Mouse (Mus musculus): ENCODE results near the gene Sqstm1. TPM values are rescaled to one million over a fixed set of nuclear protein-coding genes. Genes with fewer than 3 reads are reported as not detected.

The Sqstm1 gene
- total RNA-seq, 1 experiment from 2014 or later, result 246 TPM

DNA sequence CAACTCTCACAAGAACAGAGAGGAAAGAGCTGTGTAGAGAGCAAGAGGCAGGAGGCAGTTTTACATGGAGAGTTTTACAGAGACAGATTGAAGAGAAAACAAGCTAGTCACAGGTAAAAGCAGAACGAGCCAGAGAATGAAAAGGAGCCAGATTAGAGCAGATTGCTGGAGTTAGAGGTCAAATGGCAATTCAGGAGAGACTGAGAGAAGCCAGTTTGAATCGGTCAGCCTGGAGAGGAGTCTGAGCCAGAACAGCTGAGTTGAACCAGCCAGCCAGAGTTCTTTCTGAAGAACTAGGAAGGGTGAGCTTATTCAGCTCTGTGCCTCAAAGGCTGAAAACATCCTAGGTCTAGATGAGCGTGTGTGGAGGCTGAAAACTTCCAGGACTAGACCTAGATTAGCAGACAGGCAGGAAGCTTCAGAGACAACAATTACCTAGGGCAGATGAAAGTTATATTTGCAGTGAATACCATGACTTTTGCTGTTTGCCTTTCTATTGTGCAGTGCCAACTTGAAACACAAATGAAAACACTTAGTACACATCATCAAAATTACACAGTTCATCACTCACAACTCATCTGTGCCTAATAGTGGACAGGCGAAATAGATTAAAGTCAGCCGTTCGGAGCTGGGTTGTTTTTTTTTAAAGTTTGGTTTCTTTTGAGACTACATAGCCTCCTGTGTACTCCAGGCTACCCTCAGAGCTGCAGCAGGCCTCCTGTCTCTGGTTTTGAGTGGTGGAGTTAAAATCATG, 30.0 kb downstream of the Sqstm1 start:
- ATAC-seq (replicated peaks; ENCODE audit: low read depth, poor library complexity, severe bottlenecking), result no peak

DNA sequence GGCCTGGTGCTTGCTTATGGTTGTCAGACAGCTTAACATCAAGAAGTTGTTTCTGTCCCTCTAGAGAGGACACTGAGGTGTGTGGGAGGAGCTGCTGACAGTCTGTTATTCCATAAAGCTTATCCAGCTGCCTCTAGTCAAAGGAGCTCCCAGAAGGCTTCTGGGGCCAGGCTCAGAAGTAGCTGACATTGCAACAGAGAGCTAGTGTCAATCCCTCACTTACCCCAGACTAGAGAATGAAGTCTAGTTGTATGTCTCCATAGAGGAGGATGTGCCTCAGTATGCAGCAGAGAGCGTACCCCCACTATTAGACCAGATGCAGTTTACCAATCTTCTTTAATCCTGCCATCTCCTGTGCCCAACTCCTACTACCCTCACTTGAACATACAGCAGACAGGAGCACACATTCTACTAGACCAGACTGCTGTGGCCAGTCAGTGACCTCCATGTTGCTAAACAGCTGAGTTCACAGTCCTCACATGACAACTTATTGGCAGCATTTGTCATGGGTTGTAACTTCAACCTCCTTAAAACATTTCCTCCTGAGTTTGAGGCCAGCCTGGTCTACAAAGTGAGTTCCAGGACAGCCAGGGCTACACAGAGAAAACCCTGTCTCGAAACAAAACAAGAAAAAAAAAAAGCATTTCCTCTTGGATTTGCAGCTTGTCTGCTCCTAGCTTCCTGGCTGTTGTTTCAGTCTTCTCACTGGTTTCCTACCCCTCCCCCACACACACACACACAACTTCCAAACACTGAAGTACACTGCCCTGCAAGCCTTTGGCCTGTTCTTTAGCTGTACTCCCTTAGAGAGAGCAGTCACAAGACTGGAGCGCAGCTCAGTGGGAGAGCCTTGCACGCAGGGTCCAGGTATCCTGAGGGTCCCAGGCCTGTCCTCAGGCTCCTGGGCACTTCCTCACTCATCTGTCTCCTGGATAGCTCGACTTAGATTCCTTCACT, 31.8 kb downstream of the Sqstm1 start:
- no peak for ATAC-seq (replicated peaks; ENCODE audit: low read depth, poor library complexity, severe bottlenecking)

DNA sequence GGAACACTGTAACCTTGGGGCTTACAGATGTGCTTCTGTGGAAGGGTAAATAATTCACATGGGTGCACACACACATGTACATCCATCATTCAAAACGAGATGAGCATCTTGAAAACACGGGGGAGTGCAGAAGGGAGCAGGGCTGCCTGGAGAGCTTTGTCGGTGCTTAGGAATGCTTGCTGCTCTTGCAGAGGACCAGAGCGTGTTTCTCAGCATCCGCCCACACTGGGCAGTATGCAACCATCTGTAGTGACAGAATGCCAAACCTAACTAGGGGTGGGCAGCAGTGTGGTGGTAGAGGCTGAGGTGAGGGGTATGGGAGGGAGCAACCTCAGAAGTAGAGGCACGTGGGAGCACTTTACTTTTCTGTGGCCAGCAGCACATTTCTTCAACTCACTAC, 33.5 kb downstream of the Sqstm1 start:
- ATAC-seq (replicated peaks; ENCODE audit: low read depth, poor library complexity, severe bottlenecking), result no peak

DNA sequence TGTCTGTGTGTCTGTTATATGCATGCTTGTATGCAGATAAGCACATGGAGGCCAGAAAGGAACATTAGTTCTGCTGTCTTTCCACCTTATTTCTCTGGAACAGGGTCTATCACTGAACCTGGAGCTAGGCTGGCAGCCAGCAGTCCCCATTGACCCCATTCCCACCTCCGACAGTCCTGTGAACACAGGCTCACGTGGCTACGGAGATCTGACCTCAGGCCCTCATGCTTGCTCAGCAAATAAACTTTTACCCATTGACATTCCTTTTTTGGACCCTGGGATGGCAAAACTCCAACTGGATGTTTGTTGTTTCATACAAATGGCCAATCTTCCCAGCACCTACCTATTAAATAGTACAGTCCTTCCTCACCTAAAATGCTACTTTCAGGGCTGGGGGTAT, 34.3 kb downstream of the Sqstm1 start:
- no peak for ATAC-seq (replicated peaks; ENCODE audit: low read depth, poor library complexity, severe bottlenecking)

DNA sequence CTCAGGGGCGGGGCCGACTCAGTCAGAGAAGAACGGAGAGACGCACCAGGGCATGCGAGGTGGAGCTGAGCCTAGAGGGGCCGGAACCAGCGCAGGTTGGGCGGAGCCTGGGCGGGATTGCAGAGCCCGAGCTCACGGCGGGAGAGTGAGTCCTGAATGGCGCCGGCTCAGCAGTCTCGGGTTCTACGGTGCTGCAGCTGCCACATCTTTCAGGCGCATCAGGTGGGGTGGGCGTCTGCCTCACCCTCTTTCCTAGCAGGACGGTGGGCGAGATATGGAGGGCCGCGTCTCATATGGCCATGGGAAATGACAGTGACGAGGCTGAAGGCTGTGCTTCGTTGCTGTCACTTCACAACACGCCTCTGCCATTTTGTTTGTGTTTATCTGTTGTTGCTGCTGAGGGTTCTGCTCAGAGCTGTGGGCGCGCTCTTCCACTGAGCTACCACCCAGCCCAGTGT, 35.9 kb downstream of the Sqstm1 start:
- ATAC-seq (replicated peaks; ENCODE audit: low read depth, poor library complexity, severe bottlenecking), result peak; percentile 100

DNA sequence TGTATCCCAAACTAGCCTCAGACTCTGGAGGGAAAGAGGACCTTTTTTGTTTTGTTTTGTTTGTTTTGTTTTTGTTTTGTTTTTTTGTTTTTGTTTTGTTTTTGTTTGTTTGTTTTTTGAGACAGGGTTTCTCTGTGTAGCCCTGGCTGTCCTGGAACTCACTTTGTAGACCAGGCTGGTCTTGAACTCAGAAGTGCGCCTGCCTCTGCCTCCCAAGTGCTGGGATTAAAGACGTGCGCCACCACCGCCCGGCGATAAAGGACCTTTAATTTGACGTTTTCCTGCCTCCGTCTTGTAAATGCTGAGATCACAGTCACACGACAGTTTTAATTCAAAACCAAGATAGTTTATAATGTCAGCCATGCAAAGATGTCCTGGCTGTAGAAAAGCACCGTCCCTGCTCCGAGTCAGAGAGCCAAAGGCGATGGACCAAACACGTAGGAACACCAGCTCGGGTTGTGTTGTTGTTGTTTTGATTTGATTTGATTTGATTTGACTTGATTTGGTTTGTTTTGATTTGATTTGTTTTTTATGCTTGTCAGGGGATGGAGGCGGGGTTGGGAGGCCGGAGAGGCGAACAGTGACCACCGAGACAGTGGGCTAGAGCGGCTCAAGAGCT, 36.4 kb downstream of the Sqstm1 start, which contains the start of gene Mrnip:
Gene Mrnip, plus strand, starts transcription at position 334 of the 619 bp plus-strand sequence.
- peak; percentile 13; the same call in 1 of the 2 replicates for ATAC-seq (replicated peaks; ENCODE audit: low read depth, poor library complexity, severe bottlenecking)

DNA sequence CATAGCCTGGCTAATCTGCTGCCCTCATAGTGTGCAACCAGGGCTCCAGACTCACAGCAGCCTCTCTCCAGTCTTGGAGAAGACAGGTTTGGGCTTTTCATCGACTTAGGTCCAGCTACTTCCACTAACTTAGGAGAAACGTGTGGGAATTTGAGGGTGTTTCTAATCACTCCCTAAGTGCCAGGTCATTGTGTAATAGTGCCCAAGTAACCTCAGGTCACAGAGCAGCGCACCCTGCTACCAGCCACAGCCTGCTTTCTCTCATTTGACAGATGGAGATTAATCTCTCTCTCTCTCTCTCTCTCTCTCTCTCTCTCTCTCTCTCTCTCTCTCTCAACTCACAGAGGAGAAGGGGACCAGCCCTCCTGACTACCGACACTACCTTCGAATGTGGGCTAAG, 42.3 kb downstream of the Sqstm1 start:
- no peak for ATAC-seq (replicated peaks; ENCODE audit: low read depth, poor library complexity, severe bottlenecking)

DNA sequence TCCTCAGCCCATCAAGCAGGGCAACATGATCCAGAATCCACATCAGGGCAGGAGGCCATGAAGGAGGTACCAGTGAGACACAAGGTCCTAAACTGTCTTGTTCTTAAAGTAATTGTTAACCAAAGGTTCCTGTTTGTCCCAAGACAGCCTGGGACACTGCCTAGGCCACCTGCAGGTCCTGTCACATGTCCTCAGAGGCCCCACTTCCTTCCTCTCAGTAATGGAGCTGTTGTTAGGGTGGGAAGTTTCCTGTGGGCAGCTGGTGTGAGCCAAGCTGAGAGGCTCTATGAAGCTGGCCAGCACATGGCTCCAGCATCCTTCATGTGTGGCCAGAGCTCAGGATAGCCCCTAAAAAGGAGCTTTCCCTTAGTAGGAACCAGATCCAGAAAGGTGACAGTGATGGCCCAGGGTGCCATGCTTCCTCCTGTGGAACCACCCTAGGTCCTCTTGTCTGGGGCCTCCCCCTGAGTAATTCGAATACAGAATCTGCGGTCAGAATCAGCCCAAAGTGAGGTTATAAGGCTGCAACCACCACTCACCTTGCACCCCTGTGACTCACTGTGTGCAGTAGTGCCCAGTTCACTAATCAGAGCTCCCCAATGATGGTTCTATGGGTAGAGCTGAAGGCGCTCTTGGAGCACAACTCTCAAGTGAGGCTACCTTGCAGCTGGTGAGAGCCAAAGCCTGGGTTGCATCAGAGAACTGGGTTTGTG, 48.1 kb downstream of the Sqstm1 start:
- peak; percentile 55 for ATAC-seq (replicated peaks; ENCODE audit: low read depth, poor library complexity, severe bottlenecking)

DNA sequence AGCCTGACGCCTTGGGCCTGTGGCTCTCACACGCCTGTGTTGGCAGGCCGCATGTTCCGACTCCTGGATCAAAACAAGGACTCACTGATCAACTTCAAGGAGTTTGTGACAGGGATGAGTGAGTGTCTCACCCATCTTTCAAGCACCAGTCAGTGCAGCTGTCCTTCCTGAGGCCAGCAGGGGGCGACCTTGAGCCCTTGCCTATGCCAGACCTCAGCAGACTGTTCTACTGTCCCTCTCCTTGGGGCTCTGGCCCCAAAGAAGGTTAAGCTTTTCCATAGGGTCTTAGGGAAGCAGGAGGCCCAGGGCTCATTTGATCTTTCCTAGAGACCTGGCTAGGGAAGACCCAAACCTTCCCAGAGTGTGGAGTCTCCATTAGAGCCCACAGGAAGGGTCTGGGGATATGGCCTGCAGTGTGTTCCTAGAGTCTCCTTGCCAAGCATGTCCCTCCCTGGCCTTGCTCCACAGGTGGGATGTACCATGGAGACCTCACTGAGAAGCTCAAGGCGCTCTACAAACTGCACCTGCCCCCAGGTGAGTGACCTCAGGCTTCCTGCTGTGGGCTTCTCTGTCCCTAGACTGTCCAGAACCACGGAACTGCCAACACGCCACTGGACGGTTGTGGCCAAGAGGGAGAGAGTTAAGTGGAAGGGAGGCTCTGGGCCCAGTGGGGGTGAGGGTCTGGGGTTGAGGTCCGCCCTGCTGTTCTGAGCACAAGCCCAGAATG, 48.9 kb downstream of the Sqstm1 start:
- ATAC-seq (replicated peaks; ENCODE audit: low read depth, poor library complexity, severe bottlenecking), result peak; percentile 79

DNA sequence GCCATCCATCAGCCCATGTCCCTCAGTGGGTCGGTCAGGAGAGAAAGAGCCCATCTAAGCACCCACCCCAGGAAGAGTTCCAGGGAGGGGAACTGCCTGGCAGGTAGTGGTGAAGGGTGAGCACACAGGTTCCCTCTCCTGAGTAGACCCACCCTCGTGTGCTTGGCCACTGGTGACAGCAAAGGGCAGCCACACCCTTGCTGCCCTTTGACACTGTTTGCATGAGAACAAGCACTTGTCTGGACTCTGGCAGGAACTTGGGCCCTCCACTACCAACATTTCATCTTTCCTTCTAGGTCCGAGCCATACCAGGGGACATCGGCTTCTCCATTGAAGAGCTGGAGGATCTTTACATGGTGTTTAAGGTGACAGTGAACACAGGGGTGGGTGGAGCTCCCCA, 51.3 kb downstream of the Sqstm1 start:
- no peak for ATAC-seq (replicated peaks; ENCODE audit: low read depth, poor library complexity, severe bottlenecking)

DNA sequence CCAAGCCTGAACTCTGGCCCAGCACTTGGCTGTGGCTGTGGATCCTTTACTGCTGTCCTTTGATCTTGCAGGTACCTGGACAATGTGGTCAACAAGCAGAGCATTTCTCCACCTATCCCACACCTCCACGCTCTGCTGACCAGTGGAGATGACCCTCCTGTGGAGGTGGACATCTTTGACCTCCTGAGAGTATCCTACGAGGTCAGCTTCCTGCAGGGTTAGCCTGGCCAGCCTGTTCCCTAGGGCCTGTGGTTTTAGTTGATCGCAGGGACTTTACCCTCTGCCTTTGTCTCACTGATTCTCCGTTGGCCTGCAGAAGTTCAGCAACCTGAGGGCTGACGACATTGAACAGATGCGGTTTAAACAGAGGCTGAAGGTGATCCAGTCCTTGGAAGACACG, 52.3 kb downstream of the Sqstm1 start:
- no peak for ATAC-seq (replicated peaks; ENCODE audit: low read depth, poor library complexity, severe bottlenecking)

DNA sequence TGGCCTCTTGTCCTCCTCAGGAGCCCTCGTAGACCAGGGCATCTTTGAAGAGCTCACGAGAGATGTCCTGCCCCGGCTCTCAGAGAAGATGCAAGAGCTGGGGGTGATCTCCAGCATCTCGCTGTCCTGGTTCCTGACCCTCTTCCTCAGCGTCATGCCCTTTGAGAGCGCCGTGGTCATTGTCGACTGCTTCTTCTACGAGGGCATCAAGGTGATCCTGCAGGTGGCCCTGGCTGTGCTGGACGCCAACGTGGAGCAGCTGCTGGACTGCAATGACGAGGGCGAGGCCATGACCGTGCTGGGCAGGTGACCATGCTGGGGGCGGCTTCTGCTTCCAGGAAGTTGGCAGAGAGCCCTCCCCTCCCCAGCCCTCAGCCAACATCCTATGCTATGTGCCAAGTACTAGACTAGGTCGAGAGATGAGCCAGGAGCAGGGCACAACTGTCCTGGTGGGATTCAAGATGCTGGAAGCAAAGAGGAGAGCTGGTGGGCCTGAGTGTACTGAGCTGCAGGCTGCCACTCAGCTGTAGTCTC, 53.8 kb downstream of the Sqstm1 start:
- ATAC-seq (replicated peaks; ENCODE audit: low read depth, poor library complexity, severe bottlenecking), result no peak

DNA sequence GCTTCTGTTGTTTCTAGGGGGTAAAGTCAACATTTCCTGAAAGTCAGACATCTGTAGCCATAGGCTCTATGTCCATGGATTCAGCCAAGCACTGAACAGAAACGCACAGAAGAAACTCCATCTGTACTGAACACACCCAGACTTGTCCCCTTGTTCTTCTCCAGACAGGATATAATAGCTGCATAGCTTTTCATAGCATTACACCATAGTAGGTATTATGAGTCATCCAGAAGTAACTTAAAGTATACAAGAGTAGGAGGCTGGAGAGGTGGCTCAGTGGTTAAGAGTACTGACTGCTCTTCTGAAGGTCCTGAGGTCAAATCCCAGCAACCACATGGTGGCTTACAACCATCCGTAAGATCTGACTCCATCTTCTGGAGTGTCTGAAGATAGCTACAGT, 54.8 kb downstream of the Sqstm1 start:
- no peak for ATAC-seq (replicated peaks; ENCODE audit: low read depth, poor library complexity, severe bottlenecking)

DNA sequence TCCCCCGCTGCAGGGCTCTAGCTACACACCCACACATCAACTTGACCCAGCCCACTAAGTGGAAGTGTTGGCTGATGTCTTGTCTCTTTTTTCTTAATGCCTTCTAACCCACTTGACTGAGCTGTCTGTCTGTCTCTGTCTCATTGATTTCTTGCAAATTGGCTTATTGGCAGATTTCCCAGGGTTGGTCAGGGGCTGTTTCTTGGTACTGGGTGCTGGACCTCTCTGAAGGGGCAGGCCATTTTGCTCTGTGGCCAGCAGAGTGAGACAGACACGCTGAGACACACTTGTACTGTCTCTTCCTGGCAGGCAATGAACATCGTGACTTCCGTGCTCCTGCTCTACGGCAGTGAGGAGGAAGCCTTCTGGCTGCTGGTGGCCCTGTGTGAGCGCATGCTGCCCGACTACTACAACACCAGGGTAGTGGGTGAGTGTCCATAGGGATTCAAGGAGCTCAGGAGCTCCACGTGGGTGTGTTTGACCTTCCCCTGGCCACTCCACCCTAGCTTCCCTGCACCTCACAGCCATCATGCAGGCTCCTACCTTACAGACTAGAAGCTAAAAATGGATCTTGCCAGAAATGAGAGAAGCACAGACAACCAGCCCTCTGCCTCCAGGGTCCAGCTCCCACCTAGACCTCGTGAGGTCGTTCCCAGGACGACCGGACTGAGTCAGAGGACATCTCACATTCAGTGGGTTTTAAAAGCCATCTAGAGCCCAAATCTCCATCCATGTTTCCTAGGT, 55.7 kb downstream of the Sqstm1 start:
- no peak for ATAC-seq (replicated peaks; ENCODE audit: low read depth, poor library complexity, severe bottlenecking)

DNA sequence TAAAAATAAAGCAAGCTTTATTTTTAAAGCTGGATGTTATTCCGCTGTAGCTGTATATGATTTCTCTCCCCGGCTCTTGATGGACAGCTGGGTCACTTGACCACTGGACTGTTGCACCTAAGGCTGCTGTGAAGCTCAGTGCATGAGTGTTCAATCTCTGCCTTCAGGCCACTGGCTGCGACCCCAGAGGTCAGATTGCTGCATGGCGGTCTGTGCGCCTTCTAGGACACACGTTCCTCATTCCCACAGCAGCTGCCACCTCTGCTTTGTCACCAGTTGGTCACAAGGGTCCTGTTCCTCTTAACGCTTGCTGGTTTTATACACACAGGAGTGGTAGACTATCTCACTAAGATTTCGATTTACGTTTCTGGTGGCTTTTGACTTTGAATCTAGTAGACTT, 56.5 kb downstream of the Sqstm1 start:
- ATAC-seq (replicated peaks; ENCODE audit: low read depth, poor library complexity, severe bottlenecking), result no peak

DNA sequence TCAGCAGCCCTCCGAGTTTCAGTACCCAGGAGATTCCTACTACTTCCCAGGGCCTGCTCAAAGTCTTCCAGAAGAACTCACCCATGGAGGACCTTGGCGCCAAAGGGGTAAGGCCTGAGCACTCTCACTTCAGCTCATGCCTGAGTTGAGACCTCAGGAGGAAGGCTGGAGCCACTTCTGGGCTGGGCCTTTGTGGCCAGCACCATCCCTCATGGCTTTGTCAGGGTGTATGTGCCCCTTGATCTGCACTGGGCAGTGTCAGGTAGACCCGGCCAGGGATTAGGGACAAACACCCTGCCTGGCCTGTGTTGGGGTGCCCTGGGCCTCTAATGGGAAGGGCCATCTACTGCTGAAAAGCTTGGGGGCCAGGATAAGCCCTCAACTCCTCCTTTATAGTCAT, 59.3 kb downstream of the Sqstm1 start:
- ATAC-seq (replicated peaks; ENCODE audit: low read depth, poor library complexity, severe bottlenecking), result no peak

DNA sequence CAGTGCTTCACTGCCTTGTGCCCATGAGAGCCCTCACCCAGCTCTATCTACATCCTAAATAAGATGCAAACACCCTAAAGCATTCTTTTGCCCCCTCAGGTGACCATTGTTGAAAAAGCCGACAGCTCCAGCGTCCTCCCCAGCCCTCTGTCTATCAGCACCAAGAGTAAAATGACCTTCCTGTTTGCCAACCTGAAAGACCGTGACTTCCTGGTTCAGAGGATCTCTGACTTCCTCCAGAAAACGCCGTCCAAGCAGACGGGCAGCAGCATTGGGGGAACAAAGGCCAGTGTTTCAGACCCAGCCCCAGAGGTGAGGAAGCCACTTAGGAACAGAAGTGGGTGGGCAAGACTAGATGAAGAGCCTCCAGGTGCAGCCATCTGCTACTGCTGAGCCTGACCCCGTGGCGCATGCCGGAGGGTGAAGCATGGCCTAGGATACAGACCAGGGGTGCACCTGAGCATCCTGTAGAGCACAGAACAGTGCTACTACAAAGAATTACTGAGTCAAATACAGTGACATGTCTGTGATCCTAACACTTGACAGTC, 61.0 kb downstream of the Sqstm1 start:
- ATAC-seq (replicated peaks; ENCODE audit: low read depth, poor library complexity, severe bottlenecking), result no peak

Data from common myeloid progenitor, adult 5-6 weeks (primary cell).